Mouse (Mus musculus): ENCODE measurements around the gene Cd83. TPM values are rescaled to one million over a fixed set of nuclear protein-coding genes. Genes with fewer than 3 reads are reported as not detected.

Gene Cd83
- polyA plus RNA-seq (2021): not detected

GRCm38 (mm10) chr13:43784725-43785711 is at the start of gene Cd83:
Cd83 (plus strand) TSS chr13:43784775.
- TF ChIP-seq CTCF (IDR thresholded peaks at IDR 0.05): no peak
- no peak for ATAC-seq
- ChIA-PET POLR2A (interaction anchor here (0.5 kb wide), 1 partner anchor 782 kb away, joined by 6 read pairs; no protein-coding TSS in a partner anchor), CTCF (no interaction called here)
- in situ Hi-C loops (cut with MboI; ENCODE audit: low pct_unique_long_range_greater_than_20kb): no loop called here
- no peak for DNase-seq (ENCODE audit: low read depth, low spot score)
- no peaks in the 10 kb centered on the region for H3K27me3 ChIP-seq

DNA sequence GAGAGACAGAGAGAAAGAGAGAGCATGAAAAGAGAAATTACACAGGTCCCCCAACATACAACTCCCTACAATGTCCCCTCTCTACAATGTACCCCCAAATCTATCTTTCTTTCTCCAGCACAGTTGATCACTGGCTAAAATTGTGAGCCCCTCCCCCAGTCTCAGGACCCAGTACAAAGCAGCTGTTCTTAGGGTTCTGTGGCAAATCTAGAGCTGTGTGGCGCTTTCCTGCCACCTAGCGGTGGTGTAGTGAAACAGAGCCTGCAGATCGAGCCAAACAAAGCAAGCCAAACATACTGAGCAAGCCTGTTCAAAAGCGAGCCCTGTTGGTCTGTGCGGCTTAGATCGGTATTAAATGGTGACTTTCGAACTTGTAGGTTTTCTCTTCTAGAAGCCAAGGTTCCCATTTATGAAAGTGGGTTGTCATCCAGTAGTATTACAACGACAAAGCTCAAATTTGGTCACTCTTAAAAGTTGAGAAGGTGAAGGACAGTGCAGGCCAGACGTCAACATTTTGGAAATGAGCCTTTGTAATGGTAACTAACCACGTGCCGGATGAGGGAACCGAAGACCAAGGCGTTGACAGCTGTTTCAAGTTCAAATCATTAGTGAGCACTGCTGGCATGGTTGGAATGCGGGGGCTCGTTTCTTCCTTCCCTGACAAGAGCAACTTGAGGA is 44.8 kb upstream of the Cd83 start:
- no peaks in the 10 kb centered on the region for H3K27me3 ChIP-seq
- ChIA-PET POLR2A (no interaction called here), CTCF (interaction anchor here (0.7 to 2.6 kb wide), 7 partner anchors 8 to 193 kb away, joined by 3 to 8 read pairs (median 5); no protein-coding TSS in a partner anchor)
- in situ Hi-C loops (cut with MboI; ENCODE audit: low pct_unique_long_range_greater_than_20kb): loop anchor here (10.0 kb wide), 1 partner anchor 555 kb away; no protein-coding TSS in a partner anchor
- DNase-seq (ENCODE audit: low read depth, low spot score): peak; percentile 27
- ATAC-seq: no peak
- TF ChIP-seq CTCF (IDR thresholded peaks at IDR 0.05): peak; percentile 95

GRCm38 (mm10) chr13:43740276-43740608 is 44.3 kb upstream of the Cd83 start:
- ChIA-PET POLR2A (no interaction called here), CTCF (interaction anchor here (0.7 to 2.6 kb wide), 7 partner anchors 8 to 193 kb away, joined by 3 to 8 read pairs (median 5); no protein-coding TSS in a partner anchor)
- ATAC-seq (no peak), DNase-seq (ENCODE audit: low read depth, low spot score) (no peak)
- H3K27me3 ChIP-seq: no peaks in the 10 kb centered on the region
- in situ Hi-C loops (cut with MboI; ENCODE audit: low pct_unique_long_range_greater_than_20kb): no loop called here
- TF ChIP-seq CTCF (IDR thresholded peaks at IDR 0.05): no peak

GRCm38 (mm10) chr13:43742677-43743076 is 41.9 kb upstream of the Cd83 start:
- ATAC-seq (no peak), DNase-seq (ENCODE audit: low read depth, low spot score) (no peak)
- in situ Hi-C loops (cut with MboI; ENCODE audit: low pct_unique_long_range_greater_than_20kb): no loop called here
- ChIA-PET POLR2A (no interaction called here), CTCF (no interaction called here)
- peaks cover 4% of the 10 kb centered on the region for H3K27me3 ChIP-seq
- peak; percentile 31 for TF ChIP-seq CTCF (IDR thresholded peaks at IDR 0.05)

GRCm38 (mm10) chr13:43744259-43744658 is 40.3 kb upstream of the Cd83 start:
- ChIA-PET POLR2A (no interaction called here), CTCF (no interaction called here)
- in situ Hi-C loops (cut with MboI; ENCODE audit: low pct_unique_long_range_greater_than_20kb): no loop called here
- DNase-seq (ENCODE audit: low read depth, low spot score) (no peak), ATAC-seq (no peak)
- TF ChIP-seq CTCF (IDR thresholded peaks at IDR 0.05): no peak
- H3K27me3 ChIP-seq: peaks cover 4% of the 10 kb centered on the region

DNA sequence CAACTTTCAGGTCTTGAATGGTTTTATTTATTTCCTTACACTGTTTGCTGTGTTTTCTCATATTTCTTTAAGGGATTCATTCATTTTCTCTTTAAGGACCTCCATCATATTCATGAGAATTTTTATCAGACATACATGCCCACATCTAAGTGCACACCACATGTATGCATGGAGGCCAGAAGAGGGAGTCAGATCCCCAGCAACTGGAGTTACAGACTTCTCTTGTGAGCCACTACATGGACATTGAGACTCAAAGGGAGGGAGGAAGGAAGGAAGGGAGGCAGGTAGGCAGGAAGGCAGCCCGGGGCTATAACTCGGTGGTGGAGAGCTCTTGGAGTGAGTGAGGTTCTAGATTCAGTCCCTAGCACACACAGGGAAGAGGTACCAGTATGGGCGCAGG is 34.3 kb upstream of the Cd83 start:
- no peak for ATAC-seq
- peak; percentile 44 for TF ChIP-seq CTCF (IDR thresholded peaks at IDR 0.05)
- in situ Hi-C loops (cut with MboI; ENCODE audit: low pct_unique_long_range_greater_than_20kb): no loop called here
- peaks cover 4% of the 10 kb centered on the region for H3K27me3 ChIP-seq
- CTCF ChIA-PET: interaction anchor here (0.7 kb wide), 1 partner anchor 11 kb away, joined by 3 read pairs; no protein-coding TSS in a partner anchor
- DNase-seq (ENCODE audit: low read depth, low spot score): no peak
- POLR2A ChIA-PET: no interaction called here

DNA sequence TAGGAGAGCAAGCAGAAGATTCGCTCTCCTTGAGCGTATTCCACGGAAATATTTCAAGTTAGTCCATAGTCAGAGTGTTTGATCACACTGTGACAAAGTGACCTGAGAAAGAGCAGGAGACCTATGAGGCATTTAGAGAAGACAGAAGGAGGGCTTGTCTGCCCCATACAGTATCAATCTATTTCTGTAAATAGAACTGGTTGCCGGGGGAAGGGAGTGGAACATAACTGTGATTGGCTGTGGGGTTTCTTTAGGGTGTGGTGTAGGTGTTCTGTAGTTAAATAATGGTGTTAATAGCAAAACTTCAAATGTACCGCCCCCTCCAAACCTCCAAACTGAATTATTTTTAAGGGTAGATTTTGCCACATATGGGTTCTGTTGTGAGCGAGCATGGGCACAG is 33.6 kb upstream of the Cd83 start:
- ChIA-PET POLR2A (no interaction called here), CTCF (interaction anchor here (0.7 kb wide), 1 partner anchor 10 kb away, joined by 3 read pairs; no protein-coding TSS in a partner anchor)
- H3K27me3 ChIP-seq: peaks cover under 1% of the 10 kb centered on the region
- TF ChIP-seq CTCF (IDR thresholded peaks at IDR 0.05): no peak
- in situ Hi-C loops (cut with MboI; ENCODE audit: low pct_unique_long_range_greater_than_20kb): no loop called here
- DNase-seq (ENCODE audit: low read depth, low spot score) (no peak), ATAC-seq (no peak)

DNA sequence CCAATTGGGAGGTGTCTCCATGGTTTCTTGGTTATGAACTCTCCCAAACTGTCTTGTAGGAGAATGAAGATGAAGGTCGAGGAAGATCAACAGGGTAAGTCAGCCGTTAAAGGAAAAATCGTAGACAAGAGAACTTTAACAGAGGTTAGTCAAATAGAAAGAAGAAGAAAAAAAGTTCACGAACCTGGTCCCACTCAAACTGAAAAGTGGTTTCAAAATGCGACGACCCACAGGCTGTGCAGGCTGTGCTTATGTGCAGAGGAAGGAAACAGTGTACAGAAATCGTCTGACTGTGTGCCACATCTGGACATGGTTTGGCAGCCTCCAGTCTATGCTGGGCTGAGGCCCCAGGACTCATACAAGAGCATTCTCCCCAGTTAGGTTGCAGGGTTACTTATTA is 32.2 kb upstream of the Cd83 start:
- no peak for DNase-seq (ENCODE audit: low read depth, low spot score)
- ChIA-PET POLR2A (no interaction called here), CTCF (no interaction called here)
- no peak for ATAC-seq
- no peaks in the 10 kb centered on the region for H3K27me3 ChIP-seq
- TF ChIP-seq CTCF (IDR thresholded peaks at IDR 0.05): no peak
- in situ Hi-C loops (cut with MboI; ENCODE audit: low pct_unique_long_range_greater_than_20kb): no loop called here

DNA sequence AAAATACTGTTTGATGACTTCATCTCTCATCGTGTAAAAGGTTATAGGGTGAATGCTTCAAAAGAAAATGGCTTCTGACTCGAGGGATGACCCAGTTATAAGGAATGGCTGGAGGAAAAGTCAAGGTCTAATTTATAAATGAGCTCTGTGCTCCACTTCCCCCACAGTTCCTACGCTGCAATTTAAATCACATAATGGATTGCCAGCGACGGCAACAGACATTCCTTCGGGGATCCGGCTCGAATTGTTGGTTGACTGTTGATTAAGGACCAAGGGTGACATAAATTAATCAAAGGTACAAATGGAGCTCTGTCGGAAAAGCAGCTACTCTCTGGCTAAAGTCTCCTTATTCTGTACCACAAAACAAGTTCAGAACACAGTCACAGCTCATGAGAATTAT is 30.9 kb upstream of the Cd83 start:
- CTCF ChIA-PET: no interaction called here

DNA sequence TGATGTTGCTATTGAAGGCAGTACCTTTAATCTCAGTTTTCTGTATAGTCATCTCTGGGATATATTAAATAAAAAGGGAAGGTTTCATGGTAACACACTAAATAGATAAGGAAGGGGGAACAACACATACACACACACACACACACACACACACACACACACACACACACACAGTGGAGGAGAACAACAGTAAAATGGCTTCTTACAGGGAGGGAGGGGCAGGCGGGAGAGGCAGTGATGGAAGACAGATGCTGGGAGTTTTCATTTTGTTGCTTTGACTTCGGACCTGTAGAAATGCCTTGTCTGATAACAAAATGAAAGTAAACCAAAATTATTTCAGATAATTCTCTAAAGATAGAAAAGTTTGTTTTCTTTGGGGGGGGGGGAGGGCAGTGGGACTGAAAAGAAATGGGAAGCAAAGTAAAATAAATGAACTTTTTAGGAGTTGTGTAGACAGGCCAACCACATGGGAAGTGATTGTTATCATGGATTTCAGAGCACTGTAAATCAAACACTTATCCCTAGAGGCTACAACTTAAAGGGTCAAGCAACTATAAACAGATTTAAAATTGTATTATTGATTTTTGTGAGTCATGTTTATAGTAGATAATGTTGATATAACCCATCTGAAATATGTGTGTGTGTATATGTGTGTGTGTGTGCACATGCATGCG is 30.0 kb upstream of the Cd83 start:
- in situ Hi-C loops (cut with MboI; ENCODE audit: low pct_unique_long_range_greater_than_20kb): no loop called here
- TF ChIP-seq CTCF (IDR thresholded peaks at IDR 0.05): no peak
- ChIA-PET POLR2A (interaction anchor here (0.7 kb wide), 1 partner anchor 889 kb away, joined by 3 read pairs; no protein-coding TSS in a partner anchor), CTCF (no interaction called here)
- DNase-seq (ENCODE audit: low read depth, low spot score) (no peak), ATAC-seq (no peak)
- H3K27me3 ChIP-seq: no peaks in the 10 kb centered on the region

More for the DNA sequence above, 30.9 kb upstream of the Cd83 start:
- in situ Hi-C loops (cut with MboI; ENCODE audit: low pct_unique_long_range_greater_than_20kb): no loop called here
- POLR2A ChIA-PET: interaction anchor here (0.7 kb wide), 1 partner anchor 888 kb away, joined by 3 read pairs; no protein-coding TSS in a partner anchor
- no peaks in the 10 kb centered on the region for H3K27me3 ChIP-seq
- no peak for TF ChIP-seq CTCF (IDR thresholded peaks at IDR 0.05)
- DNase-seq (ENCODE audit: low read depth, low spot score) (no peak), ATAC-seq (no peak)

Measured in Patski (cell line).